Mouse (Mus musculus) layer of hippocampus, adult 9-10 months (tissue): ENCODE data around the gene Cxcr6.

Experiments used
- DNase-seq: peaks from one replicate; pipeline ENCODE4 v3.0.0; 2022; ENCODE audit warnings: low spot score

The Cxcr6 gene

DNA sequence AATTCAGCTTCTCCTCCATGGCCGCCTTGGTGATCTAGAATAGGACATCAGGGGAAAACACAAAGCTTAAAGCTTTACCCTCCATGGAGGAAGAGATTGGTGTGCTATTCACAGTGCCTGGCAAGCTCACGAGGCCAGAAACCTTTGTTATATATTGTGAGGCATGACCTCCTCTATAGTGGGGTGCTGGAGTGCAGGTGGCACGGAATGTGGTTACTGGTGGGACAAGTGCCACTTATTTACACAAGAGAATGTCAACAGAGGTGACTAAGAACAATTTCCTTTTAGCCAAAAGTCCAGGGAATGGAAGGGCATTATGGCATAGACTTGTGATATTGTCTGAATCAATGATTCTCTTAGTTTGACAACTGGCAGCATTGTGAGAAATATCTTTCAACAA, 20.4 kb downstream of the Cxcr6 start:
- DNase-seq = no peak

GRCm38 (mm10) chr9:123828916-123829315, 22.6 kb downstream of the Cxcr6 start:
- DNase-seq = no peak

- DNase-seq = no peak
These were observed 29.6 kb downstream of the Cxcr6 start for GRCm38 (mm10) chr9:123835851-123836250.

GRCm38 (mm10) chr9:123840243-123840642, 34.0 kb downstream of the Cxcr6 start:
- no peak for DNase-seq

GRCm38 (mm10) chr9:123844468-123844867, 38.2 kb downstream of the Cxcr6 start:
- DNase-seq = no peak

DNA sequence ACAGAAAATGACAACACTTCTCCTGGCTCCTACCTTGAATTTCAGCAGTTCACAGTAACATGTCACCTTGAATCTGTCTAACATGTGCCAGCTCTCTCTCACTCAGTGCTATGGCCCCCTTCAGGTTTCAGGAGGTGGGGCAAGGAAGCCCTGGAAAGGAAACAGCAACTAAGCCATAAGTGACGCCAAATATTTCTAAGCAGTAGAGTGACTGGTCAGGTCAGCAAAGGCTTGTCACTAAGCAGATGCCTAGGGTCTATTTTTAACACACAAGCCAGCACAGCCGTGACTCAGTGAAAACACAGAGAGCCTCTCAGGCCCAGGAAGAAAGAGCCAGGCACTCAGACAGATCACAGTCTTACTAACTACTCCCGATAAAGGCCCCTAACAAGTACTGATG, 38.8 kb downstream of the Cxcr6 start:
- DNase-seq = no peak

DNA sequence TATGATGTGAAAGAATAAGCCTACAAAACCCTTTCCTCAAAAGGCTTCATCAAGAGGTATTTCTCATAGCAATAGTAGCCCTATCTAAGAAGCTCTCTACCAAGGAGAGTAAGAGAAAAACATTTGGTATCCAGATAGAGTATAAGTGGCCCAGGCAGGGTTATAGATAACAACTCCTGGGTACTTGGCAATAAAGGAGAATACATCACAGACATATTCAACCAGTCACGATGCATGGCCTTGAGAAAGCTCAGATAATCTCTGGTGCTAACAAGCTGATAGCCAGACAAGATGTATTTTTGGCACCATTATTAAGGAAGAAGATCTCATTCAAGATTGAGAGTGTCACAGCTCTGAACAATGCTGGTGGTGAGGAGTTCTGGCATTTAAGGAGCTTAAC, 40.2 kb downstream of the Cxcr6 start:
- DNase-seq = no peak

GRCm38 (mm10) chr9:123849976-123850695, 43.9 kb downstream of the Cxcr6 start:
- DNase-seq = no peak

DNA sequence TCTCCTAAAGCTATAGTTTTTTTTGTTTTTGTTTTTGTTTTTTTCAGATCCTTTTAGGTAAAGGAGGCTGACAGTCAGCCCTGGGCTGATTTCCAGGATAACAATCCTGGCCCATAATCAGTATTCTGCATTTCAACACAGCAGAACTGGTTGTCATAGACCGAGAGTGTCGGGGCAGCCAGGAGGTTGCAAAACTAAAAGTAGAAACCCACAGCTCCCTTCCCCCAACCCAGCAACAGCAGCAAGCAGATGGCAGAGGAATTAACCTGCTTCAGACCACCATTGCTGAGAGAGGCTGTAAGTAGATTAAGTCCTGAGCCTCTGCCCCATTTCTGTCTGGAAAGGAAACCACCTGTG, 44.4 kb downstream of the Cxcr6 start:
- DNase-seq = no peak

DNA sequence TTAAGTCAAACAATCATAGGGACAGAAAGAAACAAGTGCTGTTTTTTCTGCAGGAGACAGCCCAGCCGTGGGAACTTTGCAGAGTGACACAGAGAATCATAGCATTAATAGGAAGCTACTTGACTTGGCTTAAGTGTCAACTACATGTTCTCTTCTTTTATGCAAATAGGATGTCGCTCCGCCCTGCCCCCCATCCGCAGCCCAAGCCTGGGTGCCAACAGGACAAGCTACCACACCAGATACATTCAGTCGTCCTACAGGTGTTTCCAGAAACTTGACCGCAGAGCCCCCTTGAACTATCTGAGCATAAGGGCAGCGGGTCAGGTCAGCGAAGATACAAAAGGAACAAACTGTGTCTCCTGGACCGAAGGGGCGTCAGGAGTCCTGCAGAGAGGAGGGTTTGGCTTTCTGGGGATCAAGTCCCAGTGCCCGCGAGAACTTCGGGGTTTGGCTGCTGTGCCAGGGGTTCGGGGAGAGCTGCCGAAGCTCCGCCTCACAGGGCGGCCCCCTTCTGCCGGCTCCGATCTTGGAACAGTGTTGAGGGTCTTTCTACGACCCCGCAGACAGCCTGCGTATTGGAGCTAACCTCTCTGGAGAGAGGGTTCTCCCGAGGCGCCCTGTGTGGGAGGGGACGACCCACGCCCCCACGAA, 44.9 kb downstream of the Cxcr6 start:
- no peak for DNase-seq

- peak; percentile 96 for DNase-seq
These were observed 45.6 kb downstream of the Cxcr6 start, which contains the start of gene Fyco1 for GRCm38 (mm10) chr9:123851713-123852448. Gene Fyco1 (minus strand): TSS chr9:123851899.

DNA sequence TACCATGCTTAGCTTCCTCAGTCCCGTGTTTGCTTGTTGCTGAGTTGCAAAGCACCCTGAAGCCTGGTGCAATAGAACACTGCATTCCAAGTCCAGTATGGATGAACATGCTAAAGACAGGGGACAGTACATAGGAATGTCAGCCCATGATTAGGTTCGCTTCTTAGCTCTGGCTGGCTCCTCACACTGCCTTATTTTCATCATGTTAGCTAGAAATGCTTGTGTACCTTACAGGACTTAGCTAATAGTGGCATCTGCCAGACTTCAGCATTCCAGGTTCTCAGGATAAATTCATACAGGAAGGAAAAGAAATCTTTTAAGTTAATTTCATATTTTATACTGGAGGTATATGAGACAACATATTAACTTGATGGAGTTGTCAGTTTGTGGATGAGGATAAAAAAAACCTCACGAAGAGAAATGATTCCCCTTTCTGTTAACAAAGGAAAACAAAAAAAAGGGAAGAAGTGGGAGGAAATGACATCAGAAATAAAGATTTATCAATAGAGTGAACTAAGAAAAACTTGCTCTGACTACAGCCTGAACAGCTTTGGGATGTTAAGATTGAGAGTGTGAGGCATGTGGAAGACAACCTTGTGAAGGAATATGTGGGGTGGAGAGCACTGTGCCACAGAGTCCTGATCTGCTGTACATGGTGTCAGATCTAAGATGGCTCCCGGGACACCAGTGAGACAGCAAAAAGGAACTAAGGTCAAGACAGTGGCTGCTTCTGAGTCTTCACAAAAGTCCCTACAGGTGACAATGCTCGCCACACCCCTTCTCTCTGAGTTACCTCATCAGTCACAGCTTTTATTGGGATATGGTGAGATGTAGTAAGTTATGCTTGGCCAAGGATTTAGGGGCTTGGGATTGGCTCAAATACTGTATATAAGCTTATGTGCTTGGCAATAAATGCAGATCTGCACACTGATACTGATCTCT, 46.4 kb downstream of the Cxcr6 start:
- DNase-seq = no peak

GRCm38 (mm10) chr9:123856836-123857235, 50.6 kb downstream of the Cxcr6 start:
- DNase-seq = no peak
